Mouse (Mus musculus) myocyte (in vitro differentiated cells): ENCODE results near the gene Tmco5. TPM values are rescaled to one million over a fixed set of nuclear protein-coding genes. Genes with fewer than 3 reads are reported as not detected.
A peak's percentile ranks its signal among the peaks of the same experiment; 100 is the strongest.

ENCODE experiments used
- H3K27me3 ChIP-seq: one replicate; pipeline ENCODE4 v1.6.1; 2011; ENCODE audit not compliant: control insufficient read depth, insufficient read depth, insufficient read length
- H3K36me3 ChIP-seq: one replicate; pipeline ENCODE4 v1.6.1; 2011; ENCODE audit not compliant: control insufficient read depth, insufficient read depth
- H3K4me2 ChIP-seq: one replicate; pipeline ENCODE4 v1.6.1; 2011; ENCODE audit warnings: low read depth, control low read depth
- H3K4me3 ChIP-seq: one replicate; pipeline ENCODE4 v1.5.1; 2011; ENCODE audit warnings: mild to moderate bottlenecking, control low read depth, moderate library complexity
- H3K79me2 ChIP-seq: one replicate; pipeline ENCODE4 v1.6.1; 2011; ENCODE audit not compliant: control insufficient read depth, insufficient read depth
- H3ac ChIP-seq: one replicate; pipeline ENCODE4 v1.6.1; 2011; ENCODE audit not compliant: control insufficient read depth, insufficient read length
- CEBPB ChIP-seq: IDR thresholded peaks from 2 replicates; pipeline ENCODE4 v1.6.1; 2011; ENCODE audit warnings: mild to moderate bottlenecking, moderate library complexity; ENCODE audit not compliant: poor library complexity, insufficient read depth, severe bottlenecking
- E2F4 ChIP-seq: IDR thresholded peaks from one replicate; pipeline ENCODE4 v1.6.1; 2011; ENCODE audit warnings: mild to moderate bottlenecking, control low read depth, moderate library complexity; ENCODE audit not compliant: insufficient read depth
- MAX ChIP-seq: IDR thresholded peaks from one replicate; pipeline ENCODE4 v1.6.1; 2011; ENCODE audit warnings: low read depth, mild to moderate bottlenecking, control low read depth
- MYOD1 ChIP-seq, 3 experiments: IDR thresholded peaks; one replicate each; pipeline ENCODE4 v1.6.1; 2011; ENCODE audit warnings: control low read depth in 2 of 3, low read depth in 2 of 3, mild to moderate bottlenecking in 2 of 3, moderate library complexity in 1 of 3; ENCODE audit not compliant: insufficient read length in 2 of 3, control insufficient read depth in 1 of 3
- MYOG ChIP-seq, 3 experiments: IDR thresholded peaks; one replicate each; pipeline ENCODE4 v1.6.1; 2011; ENCODE audit warnings: control low read depth in 2 of 3, low read depth in 2 of 3, mild to moderate bottlenecking in 2 of 3; ENCODE audit not compliant: insufficient read length in 2 of 3, control insufficient read depth in 1 of 3, insufficient read depth in 1 of 3
- POLR2A ChIP-seq: IDR thresholded peaks from one replicate; pipeline ENCODE4 v1.6.1; 2011; ENCODE audit warnings: low read depth, mild to moderate bottlenecking, control low read depth, moderate library complexity; ENCODE audit not compliant: insufficient read length
- POLR2AphosphoS2 ChIP-seq: IDR thresholded peaks from one replicate; pipeline ENCODE4 v1.6.1; 2011; ENCODE audit warnings: low read depth, control low read depth; ENCODE audit not compliant: insufficient read length
- REST ChIP-seq: IDR thresholded peaks from one replicate; pipeline ENCODE4 v1.6.1; 2011; ENCODE audit warnings: mild to moderate bottlenecking, control low read depth, moderate library complexity; ENCODE audit not compliant: insufficient read depth, insufficient read length
- SRF ChIP-seq: IDR thresholded peaks from one replicate; pipeline ENCODE4 v1.6.1; 2011; ENCODE audit warnings: low read depth; ENCODE audit not compliant: control insufficient read depth, insufficient read length
- TCF12 ChIP-seq: IDR thresholded peaks from one replicate; pipeline ENCODE4 v1.6.1; 2011; ENCODE audit warnings: mild to moderate bottlenecking, control low read depth; ENCODE audit not compliant: poor library complexity, insufficient read depth, severe bottlenecking
- TCF3 ChIP-seq: IDR thresholded peaks from one replicate; pipeline ENCODE4 v1.6.1; 2011; ENCODE audit warnings: low read depth, control low read depth; ENCODE audit not compliant: insufficient read length
- USF1 ChIP-seq: IDR thresholded peaks from one replicate; pipeline ENCODE4 v1.6.1; 2011; ENCODE audit warnings: low read depth, mild to moderate bottlenecking, control low read depth, moderate library complexity
- polyA plus RNA-seq: library from polyadenylated mRNA; unstranded; fragments of >200 nt; fragmentation: generic; extraction: Trizol; gene quantifications from one replicate; pipeline ENCODE4 v1.2.1, GENCODE M21; 2012; ENCODE audit warnings: missing spikeins

The Tmco5 gene
- polyA plus RNA-seq, 1 experiment = not detected

- no peaks in the 10 kb centered on the region for H3K36me3 ChIP-seq
- H3K4me3 ChIP-seq = no peak overlapping the region
- H3K4me2 ChIP-seq = peak overlapping the region; percentile 65
- H3K27me3 ChIP-seq = no peaks in the 10 kb centered on the region
- TF ChIP-seq TCF12 (no peak), POLR2A (peak; percentile 22)
- no peak overlapping the region for H3ac ChIP-seq
- no peaks in the 10 kb centered on the region for H3K79me2 ChIP-seq
Observed at GRCm38 (mm10) chr2:116913677-116914405, 35.4 kb downstream of the Tmco5 start.

GRCm38 (mm10) chr2:116914636-116915035 is 36.1 kb downstream of the Tmco5 start:
- H3K4me3 ChIP-seq = no peak overlapping the region
- H3K27me3 ChIP-seq = no peaks in the 10 kb centered on the region
- H3K36me3 ChIP-seq = no peaks in the 10 kb centered on the region
- TF ChIP-seq CEBPB (no peak), MYOD1 (IDR thresholded peaks at IDR 0.05; ENCODE audit: control insufficient read depth in 1 of 3, insufficient read length in 2 of 3, low read depth in 2 of 3) (no peak), USF1 (no peak), POLR2AphosphoS2 (no peak)
- H3ac ChIP-seq = no peak overlapping the region
- no peaks in the 10 kb centered on the region for H3K79me2 ChIP-seq
- no peak overlapping the region for H3K4me2 ChIP-seq

GRCm38 (mm10) chr2:116918598-116918997 is 40.1 kb downstream of the Tmco5 start:
- Histone ChIP-seq H3K27me3 (no peaks in the 10 kb centered on the region), H3ac (no peak overlapping the region), H3K4me2 (no peak overlapping the region), H3K36me3 (no peaks in the 10 kb centered on the region), H3K4me3 (no peak overlapping the region), H3K79me2 (no peaks in the 10 kb centered on the region)
- TF ChIP-seq POLR2AphosphoS2 (no peak), E2F4 (no peak), TCF3 (no peak), MYOD1 (IDR thresholded peaks at IDR 0.05; ENCODE audit: control insufficient read depth in 1 of 3, insufficient read length in 2 of 3, low read depth in 2 of 3) (no peak), POLR2A (no peak), MYOG (IDR thresholded peaks at IDR 0.05; ENCODE audit: control insufficient read depth in 1 of 3, insufficient read depth in 1 of 3, insufficient read length in 2 of 3, low read depth in 2 of 3) (no peak), SRF (no peak), USF1 (no peak), MAX (no peak), CEBPB (no peak), REST (no peak), TCF12 (no peak)

GRCm38 (mm10) chr2:116922580-116923500 is 44.3 kb downstream of the Tmco5 start:
- H3K36me3 ChIP-seq = no peaks in the 10 kb centered on the region
- peak overlapping the region; percentile 50 for H3K4me2 ChIP-seq
- no peak overlapping the region for H3ac ChIP-seq
- H3K27me3 ChIP-seq = no peaks in the 10 kb centered on the region
- TF ChIP-seq MYOG (IDR thresholded peaks at IDR 0.05; ENCODE audit: control insufficient read depth in 1 of 3, insufficient read depth in 1 of 3, insufficient read length in 2 of 3, low read depth in 2 of 3) = no peak
- no peak for TF ChIP-seq USF1
- TF ChIP-seq REST = no peak
- no peak for TF ChIP-seq MYOD1 (IDR thresholded peaks at IDR 0.05; ENCODE audit: control insufficient read depth in 1 of 3, insufficient read length in 2 of 3, low read depth in 2 of 3)
- TF ChIP-seq POLR2AphosphoS2 = no peak
- no peak for TF ChIP-seq POLR2A
- no peak for TF ChIP-seq TCF3
- no peak for TF ChIP-seq MAX
- TF ChIP-seq SRF = no peak
- TF ChIP-seq TCF12 = no peak
- no peak for TF ChIP-seq CEBPB
- TF ChIP-seq E2F4 = no peak
- no peak overlapping the region for H3K4me3 ChIP-seq
- H3K79me2 ChIP-seq = no peaks in the 10 kb centered on the region

- no peak overlapping the region for H3ac ChIP-seq
- H3K27me3 ChIP-seq = no peaks in the 10 kb centered on the region
- H3K79me2 ChIP-seq = no peaks in the 10 kb centered on the region
- TF ChIP-seq TCF12 (no peak), POLR2AphosphoS2 (no peak), USF1 (no peak), MYOD1 (IDR thresholded peaks at IDR 0.05; ENCODE audit: control insufficient read depth in 1 of 3, insufficient read length in 2 of 3, low read depth in 2 of 3) (no peak), MYOG (IDR thresholded peaks at IDR 0.05; ENCODE audit: control insufficient read depth in 1 of 3, insufficient read depth in 1 of 3, insufficient read length in 2 of 3, low read depth in 2 of 3) (no peak), SRF (no peak), E2F4 (no peak), REST (no peak), POLR2A (no peak), TCF3 (no peak), MAX (no peak), CEBPB (no peak)
- H3K4me2 ChIP-seq = no peak overlapping the region
- H3K4me3 ChIP-seq = no peak overlapping the region
- H3K36me3 ChIP-seq = no peaks in the 10 kb centered on the region
Observed at GRCm38 (mm10) chr2:116923684-116924083, 45.2 kb downstream of the Tmco5 start.
